Mouse (Mus musculus) ES-E14 (cell line): ENCODE measurements around the gene Stx5a. TPM values are rescaled to one million over a fixed set of nuclear protein-coding genes. Genes with fewer than 3 reads are reported as not detected.

ENCODE experiments used
- DNase-seq: peaks from one replicate; pipeline ENCODE4 v3.0.0-alpha.2; 2013; ENCODE audit warnings: low read depth, low spot score
- H3K27ac ChIP-seq: 2 replicates; pipeline ENCODE4 v1.5.1; 2012; ENCODE audit warnings: low read depth, mild to moderate bottlenecking, low read length, moderate library complexity, mixed read lengths; ENCODE audit not compliant: poor library complexity, insufficient read depth, severe bottlenecking
- H3K36me3 ChIP-seq: 2 replicates; pipeline ENCODE4 v1.6.1; 2012; ENCODE audit warnings: mild to moderate bottlenecking, low read length, moderate library complexity, mixed read lengths; ENCODE audit not compliant: control insufficient read depth, poor library complexity, insufficient read depth, severe bottlenecking
- H3K4me1 ChIP-seq, 2 experiments: fragments of 150-350 bp in 1 of 2; sonication (generic) in 1 of 2; 2 replicates each; pipeline ENCODE4 v1.6.1; 2012; ENCODE audit warnings: low read length in 2 of 2, mild to moderate bottlenecking in 1 of 2, mixed read lengths in 1 of 2; ENCODE audit not compliant: control insufficient read depth in 2 of 2, insufficient read depth in 2 of 2, poor library complexity in 1 of 2
- H3K4me3 ChIP-seq, 2 experiments: fragments of 150-350 bp in 1 of 2; sonication (generic) in 1 of 2; 2 replicates each; pipeline ENCODE4 v1.5.1; 2012; ENCODE audit warnings: low read length in 2 of 2, low read depth in 1 of 2, mild to moderate bottlenecking in 1 of 2, mixed read lengths in 1 of 2; ENCODE audit not compliant: insufficient read depth in 1 of 2, poor library complexity in 1 of 2, severe bottlenecking in 1 of 2
- H3K9ac ChIP-seq: 2 replicates; pipeline ENCODE4 v1.6.1; 2012; ENCODE audit warnings: low read depth, mild to moderate bottlenecking, low read length, mixed read lengths; ENCODE audit not compliant: poor library complexity, insufficient read depth, severe bottlenecking
- H3K9me3 ChIP-seq: fragments of 150-350 bp; sonication (generic); 2 replicates; pipeline ENCODE4 v1.6.1; 2012; ENCODE audit warnings: low read depth, mild to moderate bottlenecking, low read length; ENCODE audit not compliant: control insufficient read depth, insufficient read depth
- CHD2 ChIP-seq: IDR thresholded peaks from 2 replicates; pipeline ENCODE4 v1.6.1; 2014; ENCODE audit warnings: mild to moderate bottlenecking, low read depth, low read length, inconsistent platforms
- HCFC1 ChIP-seq: IDR thresholded peaks from 2 replicates; pipeline ENCODE4 v1.6.1; 2012; ENCODE audit warnings: low read length, inconsistent platforms, borderline replicate concordance; ENCODE audit not compliant: insufficient read depth
- MAFK ChIP-seq: IDR thresholded peaks from 2 replicates; pipeline ENCODE4 v1.6.1; 2014; ENCODE audit warnings: mild to moderate bottlenecking, low read depth, low read length, inconsistent platforms; ENCODE audit not compliant: insufficient read depth
- ZC3H11A ChIP-seq: IDR thresholded peaks from 2 replicates; pipeline ENCODE4 v1.6.1; 2012; ENCODE audit warnings: low read depth, mild to moderate bottlenecking, inconsistent platforms, low read length, borderline replicate concordance
- ZNF384 ChIP-seq: IDR thresholded peaks from 2 replicates; pipeline ENCODE4 v1.6.1; 2012; ENCODE audit warnings: low read depth, low read length, inconsistent platforms
- in situ Hi-C, 2 experiments: fragments of 600-800 bp; cut with MboI; formaldehyde crosslinking; loops; one replicate each; pipeline ENCODE4 v1.15.1; 2025; ENCODE audit warnings: low sequenced_read_pairs in 2 of 2, inconsistent platforms in 1 of 2; ENCODE audit not compliant: unreplicated experiment in 2 of 2
- total RNA-seq: library from RNA; depleted of rRNA; stranded (reverse); fragments of 300-350 nt; gene quantifications from 2 replicates; pipeline ENCODE4 v1.2.3, GENCODE M21; 2012

The Stx5a gene
- total RNA-seq, 1 experiment: 66.3 TPM

- H3K36me3 ChIP-seq: peaks cover 21% of the 10 kb centered on the region
- H3K27ac ChIP-seq: no peak overlapping the region
- no peak overlapping the region for H3K9ac ChIP-seq
- in situ Hi-C loops: no loop called here
- H3K4me1 ChIP-seq: no peaks in the 10 kb centered on the region
- H3K9me3 ChIP-seq: no peaks in the 10 kb centered on the region
- no peak for TF ChIP-seq CHD2
- TF ChIP-seq ZC3H11A: no peak
- no peak for TF ChIP-seq HCFC1
- TF ChIP-seq ZNF384: no peak
- H3K4me3 ChIP-seq: no peak overlapping the region
- no peak for DNase-seq
Observed at GRCm38 (mm10) chr19:8745382-8745781, 4.2 kb downstream of the Stx5a start.

GRCm38 (mm10) chr19:8747368-8747767 is 6.2 kb downstream of the Stx5a start:
- 0 out of 2 replicates have a peak, but pooled peaks have one; percentile 2 for TF ChIP-seq ZC3H11A
- TF ChIP-seq MAFK: no peak
- peak; percentile 96 for TF ChIP-seq ZNF384
- no peak for TF ChIP-seq HCFC1
- TF ChIP-seq CHD2: no peak
- H3K9ac ChIP-seq: no peak overlapping the region

GRCm38 (mm10) chr19:8755652-8756051 is 14.4 kb downstream of the Stx5a start:
- H3K27ac ChIP-seq: no peak overlapping the region
- H3K36me3 ChIP-seq: peaks cover 13% of the 10 kb centered on the region
- no peak overlapping the region for H3K9ac ChIP-seq
- no peaks in the 10 kb centered on the region for H3K9me3 ChIP-seq
- H3K4me3 ChIP-seq: no peak overlapping the region
- no peaks in the 10 kb centered on the region for H3K4me1 ChIP-seq
- in situ Hi-C loops: no loop called here
- TF ChIP-seq ZNF384 (no peak), CHD2 (no peak), MAFK (no peak), HCFC1 (no peak), ZC3H11A (no peak)
- no peak for DNase-seq

More at GRCm38 (mm10) chr19:8747368-8747767, 6.2 kb downstream of the Stx5a start:
- H3K36me3 ChIP-seq: peaks cover 19% of the 10 kb centered on the region
- no peak overlapping the region for H3K4me3 ChIP-seq
- H3K27ac ChIP-seq: no peak overlapping the region
- H3K4me1 ChIP-seq: no peaks in the 10 kb centered on the region
- in situ Hi-C loops: no loop called here
- no peaks in the 10 kb centered on the region for H3K9me3 ChIP-seq
- DNase-seq: no peak

GRCm38 (mm10) chr19:8756635-8757387 is 15.6 kb downstream of the Stx5a start, which contains the start of gene Nxf1:
Nxf1 (plus strand) TSS chr19:8757073.
- no peaks in the 10 kb centered on the region for H3K9me3 ChIP-seq
- in situ Hi-C loops: no loop called here
- DNase-seq: peak; percentile 86
- peak within 1 kb of the TSS; percentile 93 to 95 for H3K4me3 ChIP-seq
- peak within 1 kb of the TSS; percentile 89 for H3K27ac ChIP-seq
- peaks cover 12% of the 10 kb centered on the region for H3K36me3 ChIP-seq
- TF ChIP-seq CHD2 (no peak), ZNF384 (no peak), MAFK (no peak), ZC3H11A (no peak), HCFC1 (no peak; the same call in 1 of the 2 replicates)
- H3K4me1 ChIP-seq: no peaks in the 10 kb centered on the region
- peak within 1 kb of the TSS; percentile 96 for H3K9ac ChIP-seq
